Mouse (Mus musculus) inflammation-experienced regulatory T-cells, adult 6 months (primary cell): ENCODE data around the gene Gm2a. TPM values are rescaled to one million over a fixed set of nuclear protein-coding genes. Genes with fewer than 3 reads are reported as not detected.
"Not testable (repeated sequence)": the region's sequence is repeated elsewhere in the genome, so short reads cannot be mapped to it uniquely, and the experiment has no call there.

Source experiments
- ATAC-seq: one replicate; pipeline ENCODE4 v1.8.0; 2017
- polyA plus RNA-seq, 3 experiments: library from polyadenylated mRNA; unstranded; fragments of 100-300 nt; shearing (Covaris generic); gene quantifications; one replicate each; pipeline ENCODE4 v1.2.1; 2017

Gene Gm2a
- polyA plus RNA-seq, result 100 to 1,000 TPM; 118 to 154 (median 154) TPM

GRCm38 (mm10) chr11:55097463-55098188 is at the start of gene Gm2a:
Gene Gm2a, plus strand, starts transcription at chr11:55098115.
- peak; percentile 91 for ATAC-seq

GRCm38 (mm10) chr11:55050837-55051510 is 46.9 kb upstream of the Gm2a start:
- no peak for ATAC-seq

GRCm38 (mm10) chr11:55057511-55057910 is 40.4 kb upstream of the Gm2a start:
- ATAC-seq, result no peak

- no peak for ATAC-seq
Measured at GRCm38 (mm10) chr11:55060802-55061201, 37.1 kb upstream of the Gm2a start.

GRCm38 (mm10) chr11:55062856-55063255 is 35.1 kb upstream of the Gm2a start:
- ATAC-seq, result no peak

GRCm38 (mm10) chr11:55066921-55067320 is 31.0 kb upstream of the Gm2a start:
- ATAC-seq, result peak; percentile 80

- ATAC-seq, result no peak
Measured at GRCm38 (mm10) chr11:55069023-55069422, 28.9 kb upstream of the Gm2a start.

GRCm38 (mm10) chr11:55071344-55071743 is 26.6 kb upstream of the Gm2a start:
- ATAC-seq, result no peak

- ATAC-seq, result peak; percentile 74
Measured at GRCm38 (mm10) chr11:55072467-55072866, 25.4 kb upstream of the Gm2a start.

- ATAC-seq, result no peak
Measured at GRCm38 (mm10) chr11:55073191-55073590, 24.7 kb upstream of the Gm2a start.

- ATAC-seq, result no peak
Measured at GRCm38 (mm10) chr11:55075602-55076001, 22.3 kb upstream of the Gm2a start.

GRCm38 (mm10) chr11:55076234-55076633 is 21.7 kb upstream of the Gm2a start:
- ATAC-seq, result no peak

- peak; percentile 77 for ATAC-seq
Measured at GRCm38 (mm10) chr11:55077331-55078231, 20.3 kb upstream of the Gm2a start, which contains the start of gene Ccdc69. Gene Ccdc69, minus strand, starts transcription at chr11:55078131.

- ATAC-seq, result no peak
Measured at GRCm38 (mm10) chr11:55078502-55078901, 19.4 kb upstream of the Gm2a start.

- no peak for ATAC-seq
Measured at GRCm38 (mm10) chr11:55079180-55079579, 18.7 kb upstream of the Gm2a start.

GRCm38 (mm10) chr11:55081206-55081605 is 16.7 kb upstream of the Gm2a start:
- no peak for ATAC-seq

- ATAC-seq, result no peak
Measured at GRCm38 (mm10) chr11:55084629-55085028, 13.3 kb upstream of the Gm2a start.

GRCm38 (mm10) chr11:55085396-55085795 is 12.5 kb upstream of the Gm2a start:
- no peak for ATAC-seq

- peak; percentile 61 for ATAC-seq
Measured at GRCm38 (mm10) chr11:55087006-55087405, 10.9 kb upstream of the Gm2a start.

- no peak for ATAC-seq
Measured at GRCm38 (mm10) chr11:55089892-55090291, 8.0 kb upstream of the Gm2a start.

- ATAC-seq, result no peak
Measured at GRCm38 (mm10) chr11:55093096-55093495, 4.8 kb upstream of the Gm2a start.

- not testable (repeated sequence) for ATAC-seq
Measured at GRCm38 (mm10) chr11:55096296-55096695, 1.6 kb upstream of the Gm2a start.
